In the genomic region with DNA sequence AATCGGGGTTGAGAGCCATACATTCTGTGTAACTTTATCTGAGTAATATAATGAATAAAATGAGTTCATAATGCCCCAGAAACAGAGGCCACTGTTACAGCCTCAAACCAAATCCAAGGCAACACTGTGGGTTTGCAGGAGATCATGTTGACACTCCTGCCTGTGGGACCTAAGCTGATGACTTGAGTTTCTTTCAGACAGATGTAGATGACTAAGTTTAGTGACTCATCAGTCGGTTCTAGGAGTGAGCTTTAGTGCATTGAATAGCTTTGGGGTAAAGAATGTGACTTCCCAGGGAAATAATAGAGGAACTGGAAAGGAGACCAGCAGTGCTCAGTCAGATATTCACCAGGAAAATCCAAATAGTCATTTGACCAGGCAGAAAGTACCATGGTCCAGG, we compare ENCODE assay signal across 12 mouse cellular contexts. TPM values are rescaled to one million over a fixed set of nuclear protein-coding genes. Genes with fewer than 3 reads are reported as not detected.
DNase-seq lines count a peak whose midpoint lies in the region; ATAC-seq and TF ChIP-seq lines count a peak whose summit lies in the region.
"Had no signal": no experiment of that assay in that cellular context is flagged by ENCODE, and none has a peak within 500 bp of the region (broad histone marks: within the 10 kb centered on the region; RNA-seq: fewer than 3 reads in every experiment).

No protein-coding gene starts in this region.

- DNase-seq in heart, adult 2 months, result no peak
- DNase-seq in heart, postnatal 10 days, result no peak
- no peak for DNase-seq in midbrain, embryonic 11.5 days (ENCODE audit: low spot score, missing footprints)
- DNase-seq in midbrain, embryonic 10.5 days (ENCODE audit: low spot score), result no peak
- no peak for DNase-seq in liver, postnatal 0 days
- no peak for DNase-seq in embryo, embryonic 9.5 days (ENCODE audit: extremely low spot score)
- DNase-seq in right cerebral cortex, adult 18-20 months, result no peak
- no peak for DNase-seq in spleen, postnatal 10 days (ENCODE audit: low spot score in 2 of 2)
- DNase-seq: forebrain, postnatal 0 days; kidney, adult 11 months; lung, postnatal 14 days had no signal

- TF ChIP-seq EP300 in heart, adult 2 months (IDR thresholded peaks at IDR 0.05; ENCODE audit: insufficient read depth, low read depth, low read length), result no peak
- TF ChIP-seq EP300 in liver, postnatal 0 days (IDR thresholded peaks at IDR 0.05; ENCODE audit: low read depth), result no peak

- ATAC-seq in midbrain, embryonic 11.5 days (ENCODE audit: low FRiP score), result no peak
- no peak for ATAC-seq in liver, postnatal 0 days
- ATAC-seq: forebrain, postnatal 0 days had no signal

- peaks cover 5% of the 10 kb centered on the region for H3K4me1 ChIP-seq in heart, adult 2 months (ENCODE audit: control insufficient read depth, insufficient read depth, low read length)
- peaks cover 17% of the 10 kb centered on the region for H3K4me1 ChIP-seq in midbrain, embryonic 11.5 days (ENCODE audit: control insufficient read depth, insufficient read depth, low read length)
- peaks cover 48% of the 10 kb centered on the region for H3K4me1 ChIP-seq in midbrain, embryonic 10.5 days
- H3K4me1 ChIP-seq in liver, postnatal 0 days (ENCODE audit: insufficient read depth), result no peaks in the 10 kb centered on the region

- H3K27ac ChIP-seq in heart, adult 2 months, result no peak overlapping the region
- H3K27ac ChIP-seq in midbrain, embryonic 11.5 days (ENCODE audit: low read depth, low read length), result no peak overlapping the region
- no peak overlapping the region for H3K27ac ChIP-seq in midbrain, embryonic 10.5 days (replicated peaks)
- no peak overlapping the region for H3K27ac ChIP-seq in liver, postnatal 0 days (ENCODE audit: low read depth)
- H3K27ac ChIP-seq: left cerebral cortex, adult 2 months had no signal

- TF ChIP-seq POLR2A in heart, adult 2 months (IDR thresholded peaks at IDR 0.05; ENCODE audit: insufficient read depth, low read depth, low read length), result no peak

- H3K4me2 ChIP-seq in midbrain, embryonic 11.5 days, result peak overlapping the region; percentile 4; the same call in 1 of the 2 replicates
- H3K4me2 ChIP-seq in liver, postnatal 0 days (ENCODE audit: low read depth, low read length), result peak overlapping the region; percentile 29; the same call in 1 of the 2 replicates

- 49% methylated on average over 2 of the region's 2 CpGs for WGBS in heart, adult 2 months
- WGBS in midbrain, embryonic 11.5 days, result 82% methylated on average over 2 of the region's 2 CpGs
- WGBS in midbrain, embryonic 10.5 days, result 84% methylated on average over 2 of the region's 2 CpGs
- 63% methylated on average over 2 of the region's 2 CpGs for WGBS in liver, postnatal 0 days (ENCODE audit: insufficient replicate concordance)

- H3K9me3 ChIP-seq in midbrain, embryonic 11.5 days (ENCODE audit: control insufficient read depth, low read length), result no peaks in the 10 kb centered on the region
- H3K9me3 ChIP-seq in midbrain, embryonic 10.5 days (replicated peaks), result no peaks in the 10 kb centered on the region
- no peaks in the 10 kb centered on the region for H3K9me3 ChIP-seq in liver, postnatal 0 days (ENCODE audit: low read length)

- no peaks in the 10 kb centered on the region for H3K79me2 ChIP-seq in heart, adult 2 months (replicated peaks; ENCODE audit: control insufficient read depth, insufficient read depth, low read length)

- H3K36me3 ChIP-seq in heart, adult 2 months (ENCODE audit: control insufficient read depth, insufficient read depth, low read length), result peaks cover 5% of the 10 kb centered on the region
- H3K36me3 ChIP-seq in midbrain, embryonic 11.5 days (ENCODE audit: control insufficient read depth, insufficient read depth, low read length), result no peaks in the 10 kb centered on the region
- peaks cover 26% of the 10 kb centered on the region; the same call in 1 of the 2 replicates for H3K36me3 ChIP-seq in midbrain, embryonic 10.5 days
- H3K36me3 ChIP-seq in liver, postnatal 0 days (replicated peaks; ENCODE audit: insufficient read depth, low read length), result no peaks in the 10 kb centered on the region

- peak overlapping the region; percentile 20; the same call in 1 of the 2 replicates for H3K9ac ChIP-seq in heart, adult 2 months (ENCODE audit: low read depth, low read length)
- H3K9ac ChIP-seq in midbrain, embryonic 11.5 days (ENCODE audit: low read length), result no peak overlapping the region
- H3K9ac ChIP-seq in liver, postnatal 0 days (replicated peaks), result no peak overlapping the region
- H3K9ac ChIP-seq: forebrain, postnatal 0 days had no signal

- intact Hi-C loops in heart, adult 2 months (cut with DNase I), result loop anchor here (5.0 to 10.0 kb wide), 3 partner anchors 53 to 187 kb away; no protein-coding TSS in a partner anchor
- intact Hi-C loops in heart, postnatal 10 days (cut with DNase I), result loop anchor here (5.0 kb wide), 2 partner anchors 98 to 112 kb away; no protein-coding TSS in a partner anchor

- H3K27me3 ChIP-seq in heart, adult 2 months (ENCODE audit: control insufficient read depth, insufficient read depth, low read length), result no peaks in the 10 kb centered on the region
- no peaks in the 10 kb centered on the region for H3K27me3 ChIP-seq in midbrain, embryonic 11.5 days (ENCODE audit: control insufficient read depth, insufficient read depth, low read length)
- H3K27me3 ChIP-seq in midbrain, embryonic 10.5 days (ENCODE audit: low read depth, poor library complexity, severe bottlenecking), result 0 out of 2 replicates have a peak, but pooled peaks cover 9% of the 10 kb centered on the region
- peaks cover 12% of the 10 kb centered on the region for H3K27me3 ChIP-seq in liver, postnatal 0 days (ENCODE audit: insufficient read depth, low read length)

- H3K4me3 ChIP-seq in heart, adult 2 months, result no peak overlapping the region
- no peak overlapping the region for H3K4me3 ChIP-seq in midbrain, embryonic 11.5 days (ENCODE audit: low read depth, low read length)
- no peak overlapping the region for H3K4me3 ChIP-seq in midbrain, embryonic 10.5 days
- H3K4me3 ChIP-seq in liver, postnatal 0 days (ENCODE audit: low read depth, low read length), result no peak overlapping the region
- H3K4me3 ChIP-seq: left cerebral cortex, adult 2 months had no signal

- no peak for TF ChIP-seq CTCF in heart, adult 2 months (IDR thresholded peaks at IDR 0.05)
- no peak for TF ChIP-seq CTCF in liver, postnatal 0 days (IDR thresholded peaks at IDR 0.05; ENCODE audit: low read depth)

RNA-seq across cellular contexts. Expression of a gene that starts 3.8 kb away (rescaled TPM):
- total RNA-seq in heart, adult 2 months (2021), result 10 to 100 TPM; 16.3 to 18.6 TPM
- polyA plus RNA-seq in heart, adult 2 months (2012; rRNA removed), result 8.0 and 9.2 TPM in 2 replicates
- 10 to 100 TPM; 29.9 to 32.3 TPM for total RNA-seq in heart, postnatal 10 days (2021)
- 103 and 126 TPM in 2 replicates for polyA plus RNA-seq in midbrain, embryonic 11.5 days (2014; fragmentation: Nextera tagmentation; extraction: Ambion mirVana)
- 48.9 and 81.8 TPM in 2 replicates for polyA plus RNA-seq in midbrain, embryonic 10.5 days (2016; fragmentation: Nextera tagmentation; extraction: Ambion mirVana)
- polyA plus RNA-seq in liver, postnatal 0 days (2015; fragmentation: Nextera tagmentation; extraction: Ambion mirVana), result 7.9 and 10.0 TPM in 2 replicates
